Mouse (Mus musculus): ENCODE results near the gene Rab20. TPM values are rescaled to one million over a fixed set of nuclear protein-coding genes. Genes with fewer than 3 reads are reported as not detected.
A peak's percentile ranks its signal among the peaks of the same experiment; 100 is the strongest.

Gene Rab20
- polyA plus RNA-seq, 1 experiment: 17.1 TPM

DNA sequence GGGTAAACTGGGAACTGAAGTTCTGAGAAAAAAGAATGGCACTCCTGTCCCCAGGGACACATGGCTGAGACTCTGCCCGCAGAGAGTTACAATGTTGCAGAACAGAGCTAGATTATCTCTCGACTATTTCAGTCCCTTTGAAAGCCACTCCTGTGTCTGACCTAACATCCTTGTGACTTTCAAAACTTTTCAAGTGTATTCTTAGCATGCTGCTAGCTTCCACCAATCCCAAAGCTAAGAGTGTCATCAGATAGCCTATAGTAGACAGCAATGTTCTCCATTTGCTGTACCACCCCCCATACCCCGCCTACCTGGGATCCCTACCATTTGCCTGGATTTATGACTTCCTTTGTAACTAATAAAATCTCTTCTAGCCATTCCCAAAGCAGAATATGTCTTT is 4.0 kb upstream of the Rab20 start:
- TF ChIP-seq POLR2A (IDR thresholded peaks at IDR 0.05; ENCODE audit: low read depth, low read length): no peak
- TF ChIP-seq CTCF (IDR thresholded peaks at IDR 0.05; ENCODE audit: extremely low read depth, insufficient read depth, insufficient read length, insufficient replicate concordance): no peak
- Histone ChIP-seq H3K4me3 (ENCODE audit: extremely low read depth, insufficient read depth, insufficient read length) (no peak overlapping the region), H3K27ac (ENCODE audit: insufficient read depth, low read length) (no peak overlapping the region), H3K27me3 (ENCODE audit: control insufficient read depth, insufficient read depth, low read length) (no peaks in the 10 kb centered on the region; the same call in 1 of the 2 replicates), H3K4me1 (ENCODE audit: control insufficient read depth, insufficient read depth, insufficient read length) (no peaks in the 10 kb centered on the region), H3K36me3 (ENCODE audit: control insufficient read depth, insufficient read depth, low read length) (no peaks in the 10 kb centered on the region)
- 59% methylated on average over 3 of the region's 3 CpGs for WGBS
- DNase-seq (ENCODE audit: low read depth in 1 of 2, low spot score in 2 of 2): no peak

- Histone ChIP-seq H3K27me3 (ENCODE audit: control insufficient read depth, insufficient read depth, low read length) (no peaks in the 10 kb centered on the region; the same call in 1 of the 2 replicates), H3K36me3 (ENCODE audit: control insufficient read depth, insufficient read depth, low read length) (no peaks in the 10 kb centered on the region), H3K4me1 (ENCODE audit: control insufficient read depth, insufficient read depth, insufficient read length) (peaks cover 2% of the 10 kb centered on the region; the same call in 1 of the 2 replicates), H3K4me3 (ENCODE audit: extremely low read depth, insufficient read depth, insufficient read length) (no peak overlapping the region), H3K27ac (ENCODE audit: insufficient read depth, low read length) (no peak overlapping the region)
- DNase-seq (ENCODE audit: low read depth in 1 of 2, low spot score in 2 of 2): no peak
- 68% methylated on average over 3 of the region's 3 CpGs for WGBS
- TF ChIP-seq POLR2A (IDR thresholded peaks at IDR 0.05; ENCODE audit: low read depth, low read length): no peak
- no peak for TF ChIP-seq CTCF (IDR thresholded peaks at IDR 0.05; ENCODE audit: extremely low read depth, insufficient read depth, insufficient read length, insufficient replicate concordance)
Observed at GRCm38 (mm10) chr8:11481876-11482275, 3.4 kb upstream of the Rab20 start.

DNA sequence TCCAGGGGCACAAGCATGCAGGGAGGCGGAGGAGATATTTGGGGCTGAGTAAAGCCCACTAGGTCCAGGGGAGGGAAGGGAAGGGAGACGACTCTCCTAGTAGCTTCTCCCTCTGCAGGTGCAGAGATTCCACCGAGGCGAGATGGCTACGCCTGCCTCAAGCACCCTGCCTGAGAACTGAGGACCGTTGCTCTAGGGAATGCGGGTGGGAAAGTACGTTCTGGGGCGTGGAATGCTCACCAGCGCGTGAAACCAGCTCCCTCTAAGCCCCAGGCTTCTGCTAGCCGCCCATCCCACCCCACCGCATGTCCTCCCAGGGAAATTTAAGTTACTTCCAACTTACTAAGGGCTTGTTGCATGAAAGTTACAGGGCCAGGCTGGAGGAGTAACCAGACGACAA is 1.1 kb upstream of the Rab20 start:
- peaks cover 2% of the 10 kb centered on the region for H3K27me3 ChIP-seq (ENCODE audit: control insufficient read depth, insufficient read depth, low read length)
- 38% methylated on average over 14 of the region's 14 CpGs for WGBS

GRCm38 (mm10) chr8:11478807-11479527 is 457 bp upstream of the Rab20 start:
- Histone ChIP-seq H3K4me1 (ENCODE audit: control insufficient read depth, insufficient read depth, insufficient read length) (peaks cover 2% of the 10 kb centered on the region; the same call in 1 of the 2 replicates), H3K27ac (ENCODE audit: insufficient read depth, low read length) (no peak overlapping the region), H3K27me3 (ENCODE audit: control insufficient read depth, insufficient read depth, low read length) (peaks cover 2% of the 10 kb centered on the region), H3K36me3 (ENCODE audit: control insufficient read depth, insufficient read depth, low read length) (no peaks in the 10 kb centered on the region), H3K4me3 (ENCODE audit: extremely low read depth, insufficient read depth, insufficient read length) (peak overlapping the region; percentile 68; the same call in 1 of the 2 replicates)
- no peak for DNase-seq (ENCODE audit: low read depth in 1 of 2, low spot score in 2 of 2)
- WGBS: 18% methylated on average over 23 of the region's 23 CpGs
- TF ChIP-seq POLR2A (IDR thresholded peaks at IDR 0.05; ENCODE audit: low read depth, low read length) (no peak), CTCF (IDR thresholded peaks at IDR 0.05; ENCODE audit: extremely low read depth, insufficient read depth, insufficient read length, insufficient replicate concordance) (no peak)

More for the DNA sequence above, 1.1 kb upstream of the Rab20 start:
- DNase-seq (ENCODE audit: low read depth in 1 of 2, low spot score in 2 of 2): no peak
- Histone ChIP-seq H3K36me3 (ENCODE audit: control insufficient read depth, insufficient read depth, low read length) (no peaks in the 10 kb centered on the region), H3K27ac (ENCODE audit: insufficient read depth, low read length) (no peak overlapping the region), H3K4me3 (ENCODE audit: extremely low read depth, insufficient read depth, insufficient read length) (no peak overlapping the region), H3K4me1 (ENCODE audit: control insufficient read depth, insufficient read depth, insufficient read length) (peaks cover 2% of the 10 kb centered on the region; the same call in 1 of the 2 replicates)
- TF ChIP-seq POLR2A (IDR thresholded peaks at IDR 0.05; ENCODE audit: low read depth, low read length) (no peak), CTCF (IDR thresholded peaks at IDR 0.05; ENCODE audit: extremely low read depth, insufficient read depth, insufficient read length, insufficient replicate concordance) (no peak)

DNA sequence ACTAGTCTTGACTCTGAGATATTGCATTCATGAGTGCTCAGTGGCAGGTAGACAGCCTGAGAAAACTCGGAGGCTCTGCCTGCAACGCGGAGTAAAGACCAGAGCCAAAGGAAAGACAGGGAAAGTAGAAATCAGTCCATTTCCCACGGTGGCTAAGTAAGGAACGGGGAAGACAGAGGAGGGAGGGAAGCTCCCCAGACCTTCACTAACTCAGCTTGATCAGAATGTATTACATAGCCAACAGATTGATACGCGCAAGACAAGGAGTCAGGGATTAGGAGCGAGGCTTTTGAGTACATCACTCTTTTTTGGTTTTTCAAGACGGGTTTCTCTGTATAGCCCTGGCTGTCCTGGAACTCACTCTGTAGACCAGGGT is 1.3 kb downstream of the Rab20 start:
- peaks cover 2% of the 10 kb centered on the region for H3K27me3 ChIP-seq (ENCODE audit: control insufficient read depth, insufficient read depth, low read length)

GRCm38 (mm10) chr8:11476338-11477177 is 2.0 kb downstream of the Rab20 start:
- H3K36me3 ChIP-seq (ENCODE audit: control insufficient read depth, insufficient read depth, low read length): no peaks in the 10 kb centered on the region
- no peak for TF ChIP-seq POLR2A (IDR thresholded peaks at IDR 0.05; ENCODE audit: low read depth, low read length)
- no peak for TF ChIP-seq CTCF (IDR thresholded peaks at IDR 0.05; ENCODE audit: extremely low read depth, insufficient read depth, insufficient read length, insufficient replicate concordance)
- 30% methylated on average over 24 of the region's 24 CpGs for WGBS
- H3K27ac ChIP-seq (ENCODE audit: insufficient read depth, low read length): peak overlapping the region; percentile 69
- peak overlapping the region; percentile 68 for H3K4me3 ChIP-seq (ENCODE audit: extremely low read depth, insufficient read depth, insufficient read length)
- peaks cover 2% of the 10 kb centered on the region; the same call in 1 of the 2 replicates for H3K4me1 ChIP-seq (ENCODE audit: control insufficient read depth, insufficient read depth, insufficient read length)
- no peak for DNase-seq (ENCODE audit: low read depth in 1 of 2, low spot score in 2 of 2)
- H3K27me3 ChIP-seq (ENCODE audit: control insufficient read depth, insufficient read depth, low read length): peaks cover 2% of the 10 kb centered on the region

More for the DNA sequence above, 1.3 kb downstream of the Rab20 start:
- Histone ChIP-seq H3K4me1 (ENCODE audit: control insufficient read depth, insufficient read depth, insufficient read length) (peaks cover 2% of the 10 kb centered on the region; the same call in 1 of the 2 replicates), H3K4me3 (ENCODE audit: extremely low read depth, insufficient read depth, insufficient read length) (peak overlapping the region; percentile 68), H3K27ac (ENCODE audit: insufficient read depth, low read length) (peak overlapping the region; percentile 69), H3K36me3 (ENCODE audit: control insufficient read depth, insufficient read depth, low read length) (no peaks in the 10 kb centered on the region)
- TF ChIP-seq POLR2A (IDR thresholded peaks at IDR 0.05; ENCODE audit: low read depth, low read length) (no peak), CTCF (IDR thresholded peaks at IDR 0.05; ENCODE audit: extremely low read depth, insufficient read depth, insufficient read length, insufficient replicate concordance) (no peak)
- no peak for DNase-seq (ENCODE audit: low read depth in 1 of 2, low spot score in 2 of 2)
- WGBS: 10% methylated on average over 9 of the region's 9 CpGs

All from spleen, adult 2 months (tissue).